Mouse (Mus musculus): ENCODE measurements at regions not wholly inside any gene's neighbourhood (a gene's known extent, or its start where the extent isn't known, plus 50 kb on each side); places are given as distances from the start of the nearest gene placed in this dataset.
A peak's percentile ranks its signal among the peaks of the same experiment; 100 is the strongest.

- no peak for DNase-seq (ENCODE audit: extremely low read depth, low read depth)
These were observed 64.6 kb upstream of the Lhfpl2 start for GRCm38 (mm10) chr13:93992961-93993360.

- DNase-seq (ENCODE audit: extremely low read depth, low read depth) = no peak
These were observed 62.2 kb upstream of the Lhfpl2 start for GRCm38 (mm10) chr13:93995423-93995822.

- DNase-seq (ENCODE audit: extremely low read depth, low read depth) = no peak
These were observed 60.8 kb upstream of the Lhfpl2 start for GRCm38 (mm10) chr13:93996535-93997382.

- no peak for DNase-seq (ENCODE audit: extremely low read depth, low read depth)
These were observed 59.6 kb upstream of the Lhfpl2 start for GRCm38 (mm10) chr13:93997981-93998380.

GRCm38 (mm10) chr13:93998406-93998805 lies 59.2 kb upstream of the Lhfpl2 start:
- no peak for DNase-seq (ENCODE audit: extremely low read depth, low read depth)

- no peak for DNase-seq (ENCODE audit: extremely low read depth, low read depth)
These were observed 53.8 kb upstream of the Lhfpl2 start for GRCm38 (mm10) chr13:94003816-94004215.

- DNase-seq (ENCODE audit: extremely low read depth, low read depth) = no peak
These were observed 53.2 kb upstream of the Lhfpl2 start for GRCm38 (mm10) chr13:94004417-94004816.

- peak; percentile 2 for DNase-seq (ENCODE audit: extremely low read depth, low read depth)
These were observed 51.7 kb upstream of the Lhfpl2 start for GRCm38 (mm10) chr13:94005880-94006279.
